Mouse (Mus musculus) kidney, adult 2 months (tissue): ENCODE measurements around the gene Uggt2.

Source experiments
- CTCF ChIP-seq: fragments of 200-500 bp; conservative IDR thresholded peaks from 2 replicates; pipeline ENCODE4 v1.5.1; 2011; ENCODE audit warnings: low read depth, mild to moderate bottlenecking, control low read depth, low read length, moderate library complexity, mixed read lengths; ENCODE audit not compliant: insufficient read depth, insufficient read length
- POLR2A ChIP-seq: fragments of 200-500 bp; IDR thresholded peaks from one replicate; pipeline ENCODE4 v1.6.1; 2011; ENCODE audit warnings: low read depth, low read length, control low read depth

- TF ChIP-seq POLR2A (no peak), CTCF (peak; percentile 62)
Observed at GRCm38 (mm10) chr14:119098851-119099569, at the start of gene Uggt2.
